Mouse (Mus musculus): ENCODE results near the gene Rassf3. TPM values are rescaled to one million over a fixed set of nuclear protein-coding genes. Genes with fewer than 3 reads are reported as not detected.
A peak's percentile ranks its signal among the peaks of the same experiment; 100 is the strongest.

Gene Rassf3
- polyA plus RNA-seq, 1 experiment from 2014 or later = 16.4 TPM

- no peak overlapping the region for H3K4me2 ChIP-seq (ENCODE audit: low read depth, low read length)
- no peaks in the 10 kb centered on the region for H3K9me3 ChIP-seq (ENCODE audit: low read length)
- DNase-seq (no peak), ATAC-seq (peak; percentile 76)
- TF ChIP-seq CTCF (IDR thresholded peaks at IDR 0.05; ENCODE audit: low read depth) (no peak), EP300 (IDR thresholded peaks at IDR 0.05; ENCODE audit: low read depth) (no peak)
- no peaks in the 10 kb centered on the region for H3K27me3 ChIP-seq (ENCODE audit: insufficient read depth, low read length)
- 51% methylated on average over 6 of the region's 6 CpGs for WGBS (ENCODE audit: insufficient replicate concordance)
- peak overlapping the region; percentile 24 for H3K27ac ChIP-seq (ENCODE audit: low read depth)
- H3K9ac ChIP-seq (replicated peaks) = no peak overlapping the region
- peaks cover 31% of the 10 kb centered on the region for H3K4me1 ChIP-seq (ENCODE audit: insufficient read depth)
- peaks cover 3% of the 10 kb centered on the region; the same call in 1 of the 2 replicates for H3K36me3 ChIP-seq (replicated peaks; ENCODE audit: insufficient read depth, low read length)
- no peak overlapping the region for H3K4me3 ChIP-seq (ENCODE audit: low read depth, low read length)
These were observed 21.3 kb downstream of the Rassf3 start for GRCm38 (mm10) chr10:121454708-121455475.

GRCm38 (mm10) chr10:121454033-121454432 is 22.1 kb downstream of the Rassf3 start:
- Histone ChIP-seq H3K36me3 (replicated peaks; ENCODE audit: insufficient read depth, low read length) (peaks cover 4% of the 10 kb centered on the region; the same call in 1 of the 2 replicates), H3K4me3 (ENCODE audit: low read depth, low read length) (no peak overlapping the region), H3K27ac (ENCODE audit: low read depth) (no peak overlapping the region), H3K9ac (replicated peaks) (no peak overlapping the region), H3K4me1 (ENCODE audit: insufficient read depth) (peaks cover 32% of the 10 kb centered on the region), H3K9me3 (ENCODE audit: low read length) (no peaks in the 10 kb centered on the region), H3K27me3 (ENCODE audit: insufficient read depth, low read length) (no peaks in the 10 kb centered on the region), H3K4me2 (ENCODE audit: low read depth, low read length) (no peak overlapping the region)
- TF ChIP-seq EP300 (IDR thresholded peaks at IDR 0.05; ENCODE audit: low read depth) (no peak), CTCF (IDR thresholded peaks at IDR 0.05; ENCODE audit: low read depth) (no peak)
- DNase-seq (no peak), ATAC-seq (no peak)
- WGBS (ENCODE audit: insufficient replicate concordance) = 77% methylated on average over 8 of the region's 8 CpGs

DNA sequence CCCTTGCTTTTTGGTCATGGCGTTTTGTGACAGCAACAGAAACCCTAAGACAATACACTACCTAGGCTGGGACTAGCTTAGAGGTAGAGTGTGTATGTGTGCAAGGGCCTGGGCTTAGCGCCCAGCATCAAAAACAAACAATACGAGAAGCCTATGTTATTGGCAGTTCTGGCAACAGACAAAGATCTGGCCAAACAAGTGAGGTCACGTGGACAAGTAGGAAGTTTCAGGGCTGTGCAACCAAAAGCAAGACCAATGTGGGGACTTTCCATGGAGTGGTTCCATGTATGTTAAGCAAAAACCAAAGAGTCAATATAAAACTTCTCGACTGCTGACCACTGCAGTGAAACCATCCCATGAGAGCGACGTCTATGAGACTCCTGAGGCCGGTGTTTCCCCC is 30.3 kb downstream of the Rassf3 start:
- Histone ChIP-seq H3K4me2 (ENCODE audit: low read depth, low read length) (no peak overlapping the region; the same call in 1 of the 2 replicates), H3K4me3 (ENCODE audit: low read depth, low read length) (no peak overlapping the region), H3K27ac (ENCODE audit: low read depth) (peak overlapping the region; percentile 64; the same call in 1 of the 2 replicates), H3K4me1 (ENCODE audit: insufficient read depth) (peaks cover 29% of the 10 kb centered on the region), H3K36me3 (replicated peaks; ENCODE audit: insufficient read depth, low read length) (peaks cover 5% of the 10 kb centered on the region), H3K9me3 (ENCODE audit: low read length) (no peaks in the 10 kb centered on the region), H3K27me3 (ENCODE audit: insufficient read depth, low read length) (no peaks in the 10 kb centered on the region), H3K9ac (replicated peaks) (no peak overlapping the region)
- ATAC-seq = peak; percentile 89
- TF ChIP-seq CTCF (IDR thresholded peaks at IDR 0.05; ENCODE audit: low read depth) = no peak
- no peak for TF ChIP-seq EP300 (IDR thresholded peaks at IDR 0.05; ENCODE audit: low read depth)
- peak; percentile 39 for DNase-seq
- 68% methylated on average over 8 of the region's 8 CpGs for WGBS (ENCODE audit: insufficient replicate concordance)

DNA sequence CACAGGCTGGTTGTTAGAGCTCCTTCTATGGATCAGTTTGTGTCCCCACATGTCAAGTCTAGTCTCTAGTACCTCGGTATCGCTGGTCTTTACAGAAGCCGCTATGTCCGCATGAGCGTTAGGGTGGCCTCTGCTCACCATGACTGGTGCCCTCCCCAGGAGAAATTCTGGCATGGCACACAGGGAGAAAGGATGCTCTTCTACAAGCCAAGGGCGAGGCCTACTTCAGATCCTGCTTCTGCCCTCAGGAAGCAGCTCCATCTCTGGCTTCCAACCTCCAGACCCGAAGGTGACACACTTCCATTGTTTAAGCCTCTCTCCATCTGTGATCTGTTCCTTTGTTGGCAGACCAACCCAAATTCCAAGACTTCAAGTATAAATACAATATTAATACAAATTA is 31.9 kb downstream of the Rassf3 start:
- ATAC-seq = no peak
- H3K4me1 ChIP-seq (ENCODE audit: insufficient read depth) = peaks cover 26% of the 10 kb centered on the region

GRCm38 (mm10) chr10:121443791-121444190 is 32.4 kb downstream of the Rassf3 start:
- DNase-seq = no peak
- peaks cover 22% of the 10 kb centered on the region for H3K4me1 ChIP-seq (ENCODE audit: insufficient read depth)
- no peak overlapping the region for H3K27ac ChIP-seq (ENCODE audit: low read depth)
- 83% methylated on average over 9 of the region's 9 CpGs for WGBS (ENCODE audit: insufficient replicate concordance)
- H3K36me3 ChIP-seq (replicated peaks; ENCODE audit: insufficient read depth, low read length) = peaks cover 4% of the 10 kb centered on the region
- ATAC-seq = no peak
- H3K4me2 ChIP-seq (ENCODE audit: low read depth, low read length) = no peak overlapping the region
- H3K9ac ChIP-seq (replicated peaks) = no peak overlapping the region
- TF ChIP-seq CTCF (IDR thresholded peaks at IDR 0.05; ENCODE audit: low read depth) (no peak), EP300 (IDR thresholded peaks at IDR 0.05; ENCODE audit: low read depth) (no peak)
- no peaks in the 10 kb centered on the region for H3K9me3 ChIP-seq (ENCODE audit: low read length)
- no peak overlapping the region for H3K4me3 ChIP-seq (ENCODE audit: low read depth, low read length)
- H3K27me3 ChIP-seq (ENCODE audit: insufficient read depth, low read length) = no peaks in the 10 kb centered on the region

More for the DNA sequence above, 31.9 kb downstream of the Rassf3 start:
- 84% methylated on average over 7 of the region's 7 CpGs for WGBS (ENCODE audit: insufficient replicate concordance)
- H3K36me3 ChIP-seq (replicated peaks; ENCODE audit: insufficient read depth, low read length) = peaks cover 8% of the 10 kb centered on the region
- H3K9me3 ChIP-seq (ENCODE audit: low read length) = no peaks in the 10 kb centered on the region
- TF ChIP-seq CTCF (IDR thresholded peaks at IDR 0.05; ENCODE audit: low read depth) = no peak
- TF ChIP-seq EP300 (IDR thresholded peaks at IDR 0.05; ENCODE audit: low read depth) = no peak
- DNase-seq = no peak
- H3K27ac ChIP-seq (ENCODE audit: low read depth) = no peak overlapping the region
- H3K4me3 ChIP-seq (ENCODE audit: low read depth, low read length) = no peak overlapping the region
- H3K27me3 ChIP-seq (ENCODE audit: insufficient read depth, low read length) = no peaks in the 10 kb centered on the region
- H3K9ac ChIP-seq (replicated peaks) = no peak overlapping the region
- no peak overlapping the region for H3K4me2 ChIP-seq (ENCODE audit: low read depth, low read length)

DNA sequence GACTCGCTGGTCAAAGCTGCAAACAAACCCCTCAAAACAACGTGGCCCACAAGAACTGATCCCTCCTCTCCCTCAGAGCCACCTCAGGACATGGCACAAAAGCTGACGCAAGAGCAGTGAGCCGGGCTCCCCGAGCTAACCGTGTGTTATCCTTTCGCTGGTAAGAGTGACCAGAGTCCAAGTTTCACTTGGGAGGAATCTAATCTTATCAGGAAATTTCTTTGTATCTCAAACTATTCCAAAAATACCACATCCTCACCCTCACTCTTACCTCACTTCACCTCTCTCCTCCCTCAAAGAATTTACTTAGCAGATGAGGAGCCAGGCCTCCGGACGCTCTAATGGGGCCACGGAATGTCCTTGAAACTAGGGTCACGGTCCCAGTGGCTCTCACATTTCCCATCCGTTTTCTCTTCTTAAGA is 36.8 kb downstream of the Rassf3 start:
- ATAC-seq (peak; percentile 46), DNase-seq (no peak)
- Histone ChIP-seq H3K9me3 (ENCODE audit: low read length) (no peaks in the 10 kb centered on the region), H3K27me3 (ENCODE audit: insufficient read depth, low read length) (no peaks in the 10 kb centered on the region), H3K9ac (replicated peaks) (no peak overlapping the region), H3K4me2 (ENCODE audit: low read depth, low read length) (no peak overlapping the region), H3K4me3 (ENCODE audit: low read depth, low read length) (no peak overlapping the region), H3K4me1 (ENCODE audit: insufficient read depth) (peaks cover 24% of the 10 kb centered on the region), H3K36me3 (replicated peaks; ENCODE audit: insufficient read depth, low read length) (peaks cover 2% of the 10 kb centered on the region), H3K27ac (ENCODE audit: low read depth) (peak overlapping the region; percentile 22; the same call in 1 of the 2 replicates)
- no peak for TF ChIP-seq CTCF (IDR thresholded peaks at IDR 0.05; ENCODE audit: low read depth)
- no peak for TF ChIP-seq EP300 (IDR thresholded peaks at IDR 0.05; ENCODE audit: low read depth)
- WGBS (ENCODE audit: insufficient replicate concordance) = 62% methylated on average over 12 of the region's 12 CpGs
